Mouse (Mus musculus) E14TG2a.4 (cell line): ENCODE measurements at regions not wholly inside any gene's neighbourhood (a gene's known extent, or its start where the extent isn't known, plus 50 kb on each side); places are given as distances from the start of the nearest gene placed in this dataset.

Source experiments
- CTCF ChIP-seq: conservative IDR thresholded peaks from 2 replicates; pipeline ENCODE4 v1.5.1; 2014; ENCODE audit warnings: low read length
- NANOG ChIP-seq: IDR thresholded peaks from 2 replicates; pipeline ENCODE4 v1.6.1; 2014; ENCODE audit warnings: borderline replicate concordance, low read length, mixed read lengths

DNA sequence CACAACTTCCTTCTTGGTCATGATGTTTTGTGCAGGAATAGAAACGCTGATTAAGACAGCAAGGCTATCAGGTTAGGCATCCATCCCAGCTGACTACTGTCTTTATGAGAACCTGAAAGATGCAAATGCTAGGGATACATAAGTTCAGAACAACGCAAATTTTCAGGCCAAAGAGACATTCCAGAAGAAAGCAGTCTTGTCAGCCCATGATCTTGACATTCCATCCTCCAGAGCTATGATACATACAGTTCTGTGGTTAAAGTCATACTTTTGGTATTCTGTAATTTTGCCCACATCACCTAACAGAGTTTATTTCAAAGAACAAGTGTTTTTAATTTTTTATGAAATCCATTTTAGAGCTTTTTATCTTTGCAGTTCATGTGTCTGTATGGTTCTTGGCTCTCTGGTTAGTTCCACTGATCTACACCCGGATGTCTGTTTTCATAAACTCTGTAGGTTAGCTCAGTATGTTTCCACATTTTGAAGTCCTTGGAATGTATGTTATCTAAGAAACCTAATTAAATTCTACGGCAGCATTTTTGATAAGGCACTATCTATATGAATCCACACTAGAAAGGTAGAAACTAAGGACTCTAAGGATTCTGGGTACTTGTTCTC is 88.5 kb upstream of the Kcna4 start:
- TF ChIP-seq CTCF (no peak), NANOG (no peak)
